Mouse (Mus musculus) left cerebral cortex, adult 8-10 months (tissue): ENCODE results near the gene Pinlyp. TPM values are rescaled to one million over a fixed set of nuclear protein-coding genes. Genes with fewer than 3 reads are reported as not detected.

Experiments
- DNase-seq, 2 experiments: peaks; one replicate each; pipeline ENCODE4 v3.0.0; 2022; ENCODE audit warnings: low spot score in 2 of 2
- total RNA-seq, 4 experiments: library from RNA; stranded (reverse); gene quantifications; 2 replicates each; pipeline ENCODE4 v1.2.4; 2022

Pinlyp gene
- not detected for total RNA-seq

DNA sequence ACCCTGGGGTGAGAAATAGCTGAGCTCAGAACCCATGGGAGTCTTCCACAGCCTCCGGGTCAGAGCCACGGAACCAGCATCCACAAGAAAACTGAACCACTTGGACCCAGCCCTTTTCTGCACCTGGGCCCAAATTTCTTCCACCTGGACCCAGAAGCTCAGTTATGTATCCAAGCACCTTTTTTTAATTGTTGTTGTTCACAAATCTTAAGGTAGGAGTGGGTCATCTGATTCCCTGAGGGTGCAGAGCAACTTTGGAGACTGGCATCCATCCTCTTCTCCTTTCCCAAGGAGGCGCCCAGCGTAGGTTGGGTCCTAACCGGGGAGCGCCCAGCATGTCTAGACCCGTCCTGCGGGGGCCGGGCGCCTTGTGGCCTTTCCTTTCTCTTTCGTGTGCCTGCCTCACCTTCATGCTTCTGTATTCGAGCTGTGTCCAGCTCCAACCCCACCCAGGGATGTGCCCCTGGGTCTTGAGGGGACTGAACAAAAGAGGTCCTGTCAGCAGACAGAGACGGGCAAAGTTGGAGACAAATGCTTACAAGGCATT lies at the start of gene Pinlyp, which contains the start of gene Xrcc1:
TSS of gene Pinlyp (minus strand) at position 51 of the 547 bp plus-strand sequence.
TSS of gene Xrcc1 (plus strand) at position 222 of the 547 bp plus-strand sequence.
- no peak for DNase-seq

DNA sequence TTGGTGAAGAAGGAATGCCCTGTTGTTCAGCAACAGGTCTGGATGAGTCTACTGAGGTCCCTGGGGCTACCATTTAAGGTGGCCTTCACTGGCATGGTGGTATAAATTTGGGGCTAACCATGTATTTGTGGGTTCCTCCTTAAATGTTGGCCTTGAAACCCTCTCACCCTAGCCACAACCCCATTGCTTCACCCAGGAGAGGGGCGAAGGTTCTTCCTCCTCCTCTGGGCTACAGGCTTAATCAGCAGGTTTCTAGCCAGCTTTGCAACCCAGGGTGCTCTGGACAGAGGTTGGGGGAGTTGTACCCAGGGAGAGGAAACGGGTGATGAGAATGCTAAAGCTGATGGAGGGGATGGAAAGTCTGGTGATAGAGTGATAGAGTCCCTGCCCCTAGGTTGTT lies 49.5 kb upstream of the Pinlyp start:
- no peak for DNase-seq

DNA sequence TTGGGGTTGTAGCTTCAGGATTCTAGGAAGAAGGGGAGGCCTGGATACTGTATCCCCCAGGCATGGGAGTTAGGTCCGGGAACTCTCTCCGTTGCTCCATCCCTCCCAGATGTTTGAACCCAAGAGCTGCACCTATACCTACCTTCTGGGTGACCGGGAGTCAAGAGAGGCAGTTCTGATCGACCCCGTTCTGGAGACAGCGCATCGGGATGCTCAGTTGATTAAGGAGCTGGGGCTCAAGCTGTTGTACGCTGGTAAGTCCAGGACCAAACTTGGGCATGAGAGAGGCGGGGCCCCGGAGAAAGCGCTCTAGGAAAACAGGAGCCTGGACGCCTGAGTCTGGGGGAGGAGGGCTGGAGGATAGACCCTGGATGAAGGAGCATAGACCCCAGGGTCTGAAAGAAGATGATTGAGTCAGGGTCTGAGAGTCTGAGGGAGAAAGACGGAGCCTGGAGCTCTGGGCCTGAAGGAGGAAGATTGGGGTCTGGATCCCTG lies 48.4 kb upstream of the Pinlyp start:
- DNase-seq = no peak

DNA sequence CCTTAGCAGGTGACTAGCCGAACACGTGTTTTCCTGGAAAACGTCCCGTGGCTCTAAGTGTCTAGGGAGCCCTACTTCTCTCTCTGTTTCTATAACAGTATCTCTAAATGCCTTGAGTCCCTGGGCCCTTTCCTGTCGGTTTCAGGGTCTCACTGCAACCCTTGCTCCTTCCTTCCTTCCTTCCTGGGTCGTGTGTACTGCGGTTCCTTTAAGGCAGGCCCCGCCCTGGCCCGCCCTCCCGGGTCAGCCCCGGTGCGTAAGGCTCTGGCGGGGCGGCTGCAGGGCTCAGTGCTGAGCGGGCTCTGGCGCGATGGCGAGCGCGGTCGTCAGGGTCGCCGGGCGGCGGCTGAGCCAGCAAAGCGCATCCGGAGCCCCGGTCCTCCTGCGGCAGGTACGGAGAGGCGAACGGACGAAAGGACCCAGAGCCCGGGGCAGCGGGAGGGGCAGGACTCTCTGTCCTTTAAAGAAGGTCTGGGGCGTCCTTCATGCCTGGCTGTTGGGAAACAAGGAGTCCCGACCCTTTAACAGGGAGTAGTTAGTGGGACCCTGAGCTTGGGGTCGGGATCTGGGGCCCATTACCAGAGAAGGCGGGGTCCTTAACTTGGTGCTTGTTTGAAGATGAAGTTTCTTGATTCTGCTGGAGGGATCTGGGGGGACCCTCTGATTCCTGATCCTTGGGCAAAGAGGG lies 47.8 kb upstream of the Pinlyp start:
- DNase-seq = peak in 1 of 2 experiments; percentile 32

DNA sequence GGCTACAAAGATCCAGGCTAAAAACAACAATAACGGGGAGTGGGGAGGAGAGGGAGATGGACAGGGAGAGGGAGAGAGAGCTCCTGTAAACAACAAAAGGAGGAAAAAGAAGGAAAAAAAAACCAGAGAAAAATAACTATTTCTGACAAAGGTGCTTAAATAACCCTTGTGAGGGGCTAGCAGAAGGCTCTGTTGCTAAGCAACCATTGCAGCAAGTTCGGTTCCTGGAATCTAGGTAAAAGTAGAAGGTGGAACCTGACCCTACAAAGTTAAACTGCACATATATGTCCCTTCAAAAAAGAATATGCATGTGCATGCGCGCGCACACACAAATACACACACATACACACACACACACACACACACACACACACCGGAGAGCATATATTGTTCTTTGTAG lies 46.9 kb upstream of the Pinlyp start:
- no peak for DNase-seq

DNA sequence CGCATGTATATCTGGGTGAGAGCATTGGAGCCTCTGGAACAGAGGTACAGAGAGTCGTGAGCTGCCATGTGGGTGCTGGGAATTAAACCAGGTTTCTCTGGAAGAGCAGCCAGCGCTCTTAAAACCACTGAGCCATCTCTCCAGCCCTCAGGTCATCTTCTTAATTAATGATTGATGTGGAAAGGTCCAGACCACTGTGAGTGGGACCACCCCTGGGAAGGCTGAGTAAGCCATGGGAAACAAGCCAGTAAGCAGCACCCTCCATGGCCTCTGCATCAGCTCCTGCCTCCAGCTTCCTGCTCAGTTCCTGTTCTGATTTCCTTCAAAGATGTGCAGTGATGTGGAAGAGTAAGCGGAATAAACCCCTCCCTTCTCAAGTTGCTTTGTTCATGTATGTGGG lies 46.2 kb upstream of the Pinlyp start:
- DNase-seq = no peak

DNA sequence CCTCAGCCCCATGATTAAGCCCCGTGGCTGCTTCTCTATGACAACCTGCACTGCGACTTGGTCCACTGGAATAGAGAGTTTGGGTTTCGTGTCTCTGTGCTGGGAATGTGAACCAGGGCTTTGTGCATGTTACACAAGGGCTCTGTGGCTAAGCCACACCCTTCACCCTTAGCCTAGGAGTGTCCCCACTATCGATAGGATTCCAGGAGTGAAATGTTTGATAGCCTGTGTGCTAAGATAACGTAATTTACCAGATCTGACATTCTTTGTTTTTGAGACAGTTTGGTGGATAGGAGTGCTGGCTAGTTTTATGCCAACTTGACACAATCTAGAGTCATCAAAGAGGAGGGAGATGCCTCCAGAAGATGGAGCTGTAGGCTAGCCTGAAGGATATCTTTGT lies 45.8 kb upstream of the Pinlyp start:
- no peak for DNase-seq

DNA sequence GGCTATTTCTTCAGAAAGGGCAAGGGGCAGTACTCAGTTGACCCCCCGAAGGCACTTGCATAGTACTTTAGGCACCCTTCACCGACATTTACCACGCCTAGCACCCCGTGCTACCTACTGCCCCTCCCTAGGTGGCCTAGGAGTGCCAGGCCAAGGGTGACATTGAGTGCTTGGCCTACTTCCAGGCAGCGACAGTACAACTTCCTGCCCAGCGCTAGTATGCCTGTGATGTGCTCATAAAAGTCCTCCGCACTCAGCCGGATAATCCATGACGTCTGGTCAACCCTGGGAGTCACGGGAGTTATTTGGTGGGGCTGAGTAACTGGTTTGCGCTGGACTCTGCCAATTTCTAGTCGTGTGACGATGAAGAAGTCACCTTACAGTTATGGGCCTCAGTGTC lies 42.4 kb upstream of the Pinlyp start:
- DNase-seq = no peak

DNA sequence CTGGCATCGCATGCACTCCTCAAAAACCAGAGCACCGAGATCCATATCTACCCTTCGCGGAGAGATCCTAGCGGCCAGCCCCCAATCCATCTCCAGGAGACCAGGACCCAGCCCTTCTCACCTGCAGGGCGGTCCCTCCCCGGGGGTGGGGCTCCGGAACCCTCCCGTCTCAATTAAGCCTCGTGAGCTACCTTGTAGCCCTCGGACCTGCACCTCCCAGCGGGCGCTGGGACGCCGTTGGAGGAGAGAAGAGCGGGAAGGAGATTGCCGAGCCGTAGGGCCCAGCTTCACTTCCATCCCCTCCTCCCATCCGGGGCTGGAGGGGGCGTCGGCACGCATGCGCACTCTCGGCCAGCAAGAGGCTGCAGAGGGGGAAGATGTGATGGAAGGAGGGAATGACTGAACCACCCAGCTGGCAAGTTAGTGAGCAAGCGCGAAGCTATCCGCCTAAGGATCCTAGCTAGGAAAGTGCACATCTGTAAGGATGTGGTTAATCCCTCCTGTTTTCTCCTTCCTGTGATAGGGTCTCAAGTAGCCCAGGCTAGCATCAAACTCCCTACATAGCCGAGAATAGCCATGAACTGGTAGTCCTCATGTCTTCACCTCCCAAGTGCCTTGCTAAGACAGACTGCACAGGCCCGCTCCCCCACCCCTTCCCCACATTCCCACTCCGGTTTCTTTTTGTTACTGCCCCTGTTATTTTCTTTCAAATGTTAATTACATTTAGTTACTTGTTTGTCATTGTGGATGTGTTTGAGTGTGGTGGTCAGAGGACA lies 41.6 kb upstream of the Pinlyp start, which contains the start of the genes Ethe1 and Zfp575:
TSS of gene Ethe1 (plus strand) at position 214 of the 776 bp plus-strand sequence.
TSS of gene Zfp575 (minus strand) at position 312 of the 776 bp plus-strand sequence.
- peak; percentile 70 to 79 for DNase-seq

DNA sequence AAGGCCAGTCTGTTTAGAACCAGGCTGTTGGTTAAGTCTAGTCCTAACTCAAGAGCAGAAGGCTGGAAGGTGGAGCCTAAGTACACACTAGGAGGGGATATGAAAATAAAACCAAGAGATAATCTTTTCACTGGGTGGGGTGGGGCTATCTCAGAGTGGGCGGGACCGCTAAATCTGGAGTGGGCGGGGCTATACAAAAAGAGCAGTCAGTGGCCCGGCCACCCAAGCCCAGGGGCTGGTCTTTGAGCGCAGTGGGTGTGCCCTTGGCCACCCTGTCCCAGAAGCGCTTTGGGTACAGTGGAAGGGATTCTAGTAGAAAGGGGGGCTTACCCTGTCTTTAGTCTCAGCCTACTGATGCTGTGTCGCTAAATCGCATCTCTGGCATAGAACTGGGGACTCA lies 40.9 kb upstream of the Pinlyp start:
- no peak for DNase-seq

DNA sequence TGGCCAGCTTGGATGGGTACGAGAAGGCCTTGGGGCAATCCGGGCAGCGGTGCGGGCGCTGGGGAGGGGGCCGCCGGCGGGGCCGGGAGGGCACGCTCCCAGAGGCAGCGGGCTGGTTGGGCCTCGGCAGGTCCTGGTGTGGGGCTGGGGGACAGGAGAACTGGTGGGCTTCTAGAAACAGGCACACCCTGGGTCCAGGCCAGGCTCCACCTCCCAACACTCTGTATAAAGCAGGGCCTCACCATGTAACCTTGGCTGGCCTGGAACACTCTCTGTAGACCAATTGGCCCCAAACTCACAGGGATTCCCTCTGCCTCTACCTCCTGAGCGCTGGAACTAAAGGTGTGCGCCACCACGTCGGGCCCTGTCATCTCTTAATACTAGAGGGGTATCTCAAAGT lies 40.1 kb upstream of the Pinlyp start:
- DNase-seq = no peak

DNA sequence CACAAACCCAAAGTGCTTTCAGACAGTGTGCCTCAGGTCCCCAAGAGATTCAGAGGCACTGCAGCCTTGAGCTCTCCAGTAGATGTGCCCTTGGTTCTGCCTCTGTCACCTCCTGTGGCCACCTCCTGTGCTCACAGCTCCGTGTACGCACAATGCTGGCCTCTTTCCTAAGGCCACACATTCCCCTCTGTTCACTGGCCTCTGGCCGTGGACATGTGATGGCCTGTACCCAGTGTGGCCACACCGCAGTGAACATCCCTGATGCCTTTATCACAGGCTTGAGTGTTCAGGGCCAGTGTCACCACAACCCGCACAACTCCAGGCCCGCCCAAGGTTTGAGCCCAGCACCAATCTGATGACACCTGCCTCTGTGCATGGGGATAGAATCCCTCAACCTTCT lies 39.0 kb upstream of the Pinlyp start:
- no peak for DNase-seq

DNA sequence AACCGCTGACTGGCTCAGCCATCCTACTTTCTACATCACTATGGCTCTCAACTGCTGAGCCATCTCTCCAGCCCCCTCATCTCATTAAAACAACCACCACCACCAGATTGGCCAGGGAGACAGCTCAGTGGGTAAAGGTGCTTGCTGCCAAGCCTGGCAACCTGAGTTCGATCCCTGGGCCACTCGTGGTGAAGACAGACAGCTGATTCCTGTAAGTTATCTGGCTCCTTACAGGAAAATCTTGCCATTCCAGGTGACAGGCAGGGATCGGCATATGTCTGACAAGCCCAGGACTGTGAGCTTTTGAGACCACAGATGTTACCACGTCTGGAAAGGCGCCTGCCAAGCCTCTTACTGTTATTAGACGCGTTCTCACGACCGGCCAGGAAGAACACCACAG lies 31.9 kb upstream of the Pinlyp start:
- no peak for DNase-seq

DNA sequence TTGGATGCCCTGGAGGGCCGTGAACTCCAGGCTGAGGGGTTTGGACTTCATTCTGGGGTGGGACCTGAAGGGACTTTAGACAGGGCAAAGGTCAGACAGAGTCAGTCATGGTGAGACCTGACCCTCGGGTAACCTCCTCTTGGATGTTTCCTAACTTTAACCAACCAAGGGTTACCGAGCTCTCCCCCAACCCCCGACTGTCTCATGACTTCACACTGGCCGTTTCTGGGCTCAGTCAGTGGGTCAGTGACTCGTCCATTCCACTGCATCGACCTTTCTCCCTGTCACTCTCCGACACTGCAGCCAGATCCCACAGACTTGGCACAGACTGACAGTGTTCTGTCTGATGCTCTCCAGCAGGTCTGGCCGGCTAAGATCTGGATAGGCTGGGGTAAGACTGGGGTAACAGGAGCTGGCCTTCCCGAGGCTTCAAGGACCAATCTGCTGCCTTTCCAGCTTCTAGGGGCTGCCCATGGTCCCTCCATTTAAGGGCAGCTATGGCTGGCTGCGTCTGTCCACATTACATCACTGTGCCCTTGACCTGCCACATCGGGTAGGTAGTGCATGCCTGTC lies 28.4 kb upstream of the Pinlyp start:
- DNase-seq = no peak

DNA sequence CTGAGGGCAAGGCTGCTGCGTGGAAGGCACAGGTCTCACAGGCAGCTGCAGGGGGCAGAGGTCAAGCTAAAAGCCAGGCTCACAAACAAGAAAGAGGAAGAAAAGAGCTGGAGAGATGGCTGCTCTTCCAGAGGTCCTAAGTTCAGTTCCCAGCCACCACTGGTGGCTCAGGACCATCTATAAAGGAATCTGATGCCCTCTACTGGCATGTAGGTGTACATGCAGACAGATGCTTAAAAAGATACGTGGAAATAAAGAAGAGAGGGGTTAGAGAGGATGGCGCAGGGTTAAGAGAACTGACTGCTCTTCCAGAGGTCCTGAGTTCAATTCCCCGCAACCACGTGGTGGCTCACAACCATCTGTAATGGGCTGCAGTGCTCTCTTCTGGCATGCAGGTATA lies 26.5 kb upstream of the Pinlyp start:
- DNase-seq = no peak

DNA sequence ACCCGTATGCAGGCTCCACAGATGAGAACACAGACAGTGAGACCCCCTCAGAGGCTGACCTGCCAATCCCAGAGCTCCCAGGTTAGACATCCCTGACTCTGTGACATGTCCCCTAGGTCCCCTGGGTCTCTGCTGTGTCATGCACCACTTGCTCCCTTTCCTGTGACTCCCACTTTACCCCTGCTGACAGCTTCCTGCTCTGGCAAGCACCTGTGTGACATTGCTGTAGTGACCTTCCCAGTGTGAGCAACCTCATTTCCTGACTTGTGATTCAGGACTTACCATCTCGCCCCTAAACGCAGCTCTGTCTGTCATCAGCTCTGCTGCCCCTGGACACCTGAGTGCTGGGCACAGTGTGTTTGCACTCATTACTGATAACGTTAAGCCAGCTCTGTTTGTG lies 25.2 kb upstream of the Pinlyp start:
- no peak for DNase-seq

DNA sequence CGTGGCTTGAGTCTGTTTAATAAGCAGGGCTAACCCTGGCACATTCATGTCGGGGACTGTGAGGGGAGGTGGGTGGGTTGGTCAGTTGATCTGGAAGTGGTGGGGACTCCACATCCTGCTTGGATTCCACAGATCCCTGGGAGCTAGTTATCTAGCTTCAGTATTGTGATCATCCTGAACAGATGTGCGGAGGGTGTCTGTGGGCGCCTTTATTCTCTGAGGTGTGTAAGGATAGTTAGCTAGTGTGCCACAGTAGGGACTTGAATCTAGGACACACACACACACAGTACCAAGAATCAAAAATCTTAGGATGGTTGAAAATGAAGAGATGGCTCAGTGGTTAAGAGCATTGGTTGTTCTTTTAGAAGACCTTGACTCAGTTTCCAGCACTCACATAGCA lies 22.6 kb upstream of the Pinlyp start:
- no peak for DNase-seq

DNA sequence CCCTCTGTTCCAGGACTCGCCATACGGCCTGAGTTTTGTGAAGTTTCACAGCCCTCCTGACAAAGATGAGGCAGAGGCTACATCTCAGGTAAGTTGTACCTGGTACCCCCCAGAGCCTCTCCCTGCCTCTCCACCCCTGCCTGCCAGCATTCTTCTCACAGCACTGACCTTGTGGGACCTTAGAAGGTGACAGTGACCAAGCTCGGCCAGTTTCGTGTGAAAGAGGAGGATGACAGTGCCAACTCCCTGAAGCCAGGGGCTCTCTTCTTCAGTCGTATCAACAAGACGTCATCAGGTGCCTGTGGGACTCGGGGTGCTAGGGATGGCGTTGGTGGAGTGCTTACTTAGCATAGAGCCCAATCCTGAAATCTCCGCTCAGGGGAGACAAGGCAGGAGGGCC lies 20.3 kb upstream of the Pinlyp start:
- no peak for DNase-seq

DNA sequence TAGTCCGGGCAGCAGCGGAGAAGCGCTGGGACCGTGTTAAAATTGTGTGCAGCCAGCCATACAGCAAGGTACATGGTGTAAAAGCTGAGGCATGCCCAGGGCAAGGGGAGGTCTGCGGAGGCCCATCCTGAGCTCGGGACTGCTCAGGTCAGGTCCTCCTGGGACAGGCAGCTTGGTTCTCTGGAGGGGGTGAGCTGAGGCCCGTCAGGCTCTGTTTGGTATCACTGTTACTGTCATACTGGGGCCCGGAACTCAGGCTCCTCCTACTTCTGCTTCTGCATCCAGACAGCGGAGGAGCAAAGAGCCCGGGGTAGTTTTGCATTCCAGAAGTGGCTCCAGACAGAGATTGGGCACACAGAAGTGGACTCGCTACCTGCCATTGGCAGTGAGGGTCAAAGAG lies 19.7 kb upstream of the Pinlyp start:
- no peak for DNase-seq

DNA sequence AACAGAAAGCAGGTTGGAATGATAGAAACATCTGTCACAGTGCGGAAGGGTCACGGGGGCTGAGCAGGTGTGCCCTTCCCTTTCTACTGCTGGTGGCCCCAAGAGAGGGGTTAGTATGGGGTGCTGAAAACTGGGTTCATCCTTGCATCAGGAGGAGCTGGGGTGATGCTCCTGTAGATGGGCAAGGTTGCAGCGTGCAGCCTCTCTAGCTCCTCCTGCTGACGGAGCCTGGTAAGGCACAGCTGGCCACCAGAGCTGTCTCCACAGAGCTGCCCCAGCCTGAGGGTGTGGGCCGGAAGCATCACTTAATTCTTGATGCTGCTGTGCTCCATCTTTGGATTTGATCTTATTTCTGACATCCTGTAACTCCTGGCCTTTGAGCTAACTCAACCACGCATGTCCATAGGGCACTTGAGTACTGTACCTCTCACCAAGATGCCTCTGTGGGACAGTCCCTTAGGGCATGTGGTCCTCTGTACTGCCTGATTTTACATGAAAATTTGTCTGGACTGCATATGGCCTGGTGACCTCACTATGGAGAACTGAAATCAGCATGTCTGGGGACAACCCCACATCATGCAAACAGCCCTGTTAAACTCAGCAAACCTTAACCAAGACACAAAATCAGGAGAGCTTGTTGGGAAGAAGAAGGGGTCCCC lies 18.8 kb upstream of the Pinlyp start:
- DNase-seq = peak in 1 of 2 experiments; percentile 42

DNA sequence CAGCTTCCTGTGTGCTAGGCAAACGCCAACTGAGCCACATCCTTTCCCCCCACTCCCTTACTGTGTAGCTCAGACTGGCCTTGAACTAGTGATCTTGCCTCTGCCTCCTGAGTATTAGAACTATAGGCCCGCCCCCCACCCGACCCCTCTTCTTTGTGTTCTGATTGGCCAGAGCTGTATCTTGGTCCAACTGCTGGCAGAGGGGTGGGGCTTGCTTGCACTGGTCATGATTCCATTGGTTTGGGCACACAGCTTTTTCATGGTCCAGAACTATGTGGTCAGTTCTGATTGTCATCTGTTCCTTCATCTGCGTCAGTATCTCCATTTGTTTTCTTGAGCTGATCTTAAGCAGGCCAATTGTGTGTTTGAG lies 17.9 kb upstream of the Pinlyp start:
- no peak for DNase-seq
